Mouse (Mus musculus) layer of hippocampus, postnatal 36 days (tissue): ENCODE data around the gene Supt6. TPM values are rescaled to one million over a fixed set of nuclear protein-coding genes. Genes with fewer than 3 reads are reported as not detected.
"Not testable (repeated sequence)": the region's sequence is repeated elsewhere in the genome, so short reads cannot be mapped to it uniquely, and the experiment has no call there.

Experiments
- DNase-seq, 2 experiments: peaks; one replicate each; pipeline ENCODE4 v3.0.0; 2022
- total RNA-seq, 2 experiments: library from RNA; stranded (reverse); gene quantifications; 2 replicates each; pipeline ENCODE4 v1.2.3; 2021

Supt6 gene
- 100 to 1,000 TPM; 116 to 125 TPM for total RNA-seq

GRCm38 (mm10) chr11:78245627-78246317 is at the start of gene Supt6, which contains the start of gene Sdf2:
Gene Supt6, minus strand, starts transcription at chr11:78245987.
Gene Sdf2, plus strand, starts transcription at chr11:78245746.
- DNase-seq: peak; percentile 87 to 89

DNA sequence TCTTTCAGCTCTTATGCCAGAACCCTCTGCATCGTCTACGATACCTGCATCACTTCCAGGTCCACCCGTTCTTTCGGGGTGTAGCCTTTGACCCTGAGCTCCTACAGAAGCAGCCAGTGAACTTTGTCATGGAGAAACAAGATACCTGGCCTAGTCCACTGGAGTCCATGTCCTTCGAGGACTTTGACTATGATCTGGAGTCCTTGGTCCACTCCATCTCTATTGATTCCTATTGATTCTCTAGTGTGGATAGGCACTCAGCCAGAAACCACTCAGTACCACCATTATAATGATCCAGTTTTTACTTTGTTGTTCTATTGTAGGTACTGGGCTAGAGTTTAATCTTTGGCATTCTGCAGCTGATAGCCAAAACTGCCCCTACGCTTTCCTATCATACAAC is 48.8 kb upstream of the Supt6 start:
- no peak for DNase-seq

GRCm38 (mm10) chr11:78290654-78291053 is 44.9 kb upstream of the Supt6 start, which contains the start of gene BC030499:
Gene BC030499, plus strand, starts transcription at chr11:78290841.
- DNase-seq: peak; percentile 18 to 43

GRCm38 (mm10) chr11:78289146-78289763 is 43.5 kb upstream of the Supt6 start:
- DNase-seq: no peak

DNA sequence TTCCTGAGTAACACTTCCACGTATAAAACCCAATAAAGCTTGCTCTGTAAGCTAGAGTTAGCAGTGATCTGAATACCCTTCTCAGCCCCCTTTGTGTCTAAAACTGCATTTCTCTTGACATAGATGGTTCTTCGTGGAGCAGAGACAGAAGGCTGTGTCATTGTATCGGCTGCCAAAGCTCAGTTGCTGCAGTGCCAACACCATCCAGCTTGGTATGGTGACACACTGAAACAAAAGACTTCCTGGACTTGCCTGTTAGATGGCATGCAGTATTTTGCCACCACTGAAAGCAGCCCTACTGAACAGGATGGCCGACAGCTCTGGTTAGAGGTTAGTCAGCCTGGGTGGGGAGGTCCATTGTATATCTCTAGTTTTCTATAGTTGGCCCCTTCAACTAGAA is 33.8 kb upstream of the Supt6 start:
- DNase-seq: peak in 1 of 2 experiments; percentile 35

- no peak for DNase-seq
Observed at GRCm38 (mm10) chr11:78278853-78279252, 33.1 kb upstream of the Supt6 start.

DNA sequence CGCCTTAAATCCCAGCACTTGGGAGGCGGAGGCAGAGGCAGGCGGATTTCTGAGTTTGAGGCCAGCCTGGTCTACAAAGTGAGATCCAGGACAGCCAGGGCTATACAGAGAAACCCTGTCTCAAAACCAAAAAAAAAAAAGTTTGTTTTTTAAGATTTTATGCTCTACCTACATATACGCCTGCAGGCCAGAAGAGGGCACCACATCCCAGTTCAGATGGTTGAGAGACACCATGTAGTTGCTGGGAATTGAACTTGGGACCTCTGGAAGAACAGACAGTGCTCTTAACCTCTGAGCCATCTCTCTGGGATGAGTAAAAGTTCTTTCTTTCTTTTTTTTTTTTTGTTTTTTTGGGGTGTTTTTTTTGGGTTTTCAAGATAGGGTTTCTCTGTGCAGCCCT is 30.4 kb upstream of the Supt6 start:
- DNase-seq: not testable (repeated sequence)

GRCm38 (mm10) chr11:78275596-78275995 is 29.8 kb upstream of the Supt6 start:
- no peak for DNase-seq

GRCm38 (mm10) chr11:78271986-78272385 is 26.2 kb upstream of the Supt6 start:
- peak; percentile 64 to 81 for DNase-seq

GRCm38 (mm10) chr11:78265571-78265970 is 19.8 kb upstream of the Supt6 start:
- no peak for DNase-seq

DNA sequence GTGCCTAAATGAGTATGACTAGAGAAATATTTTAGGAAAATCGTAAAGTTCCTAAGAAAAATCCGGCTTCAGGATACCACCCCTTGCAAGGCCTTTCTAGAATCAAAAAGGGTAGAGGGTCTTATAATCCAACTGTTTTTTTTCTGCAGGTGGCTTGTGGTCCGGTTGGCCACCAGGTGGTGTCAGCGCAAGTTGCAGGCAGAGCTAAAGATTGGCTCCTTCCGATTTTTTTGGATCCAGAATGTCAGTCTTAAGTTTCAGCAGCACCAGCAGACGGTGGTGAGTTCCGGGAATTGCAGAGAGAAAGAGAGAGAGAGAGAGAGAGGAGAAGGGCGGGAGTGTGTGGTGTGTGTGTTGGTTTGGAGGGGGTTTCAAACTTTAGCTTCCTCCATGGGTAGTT is 16.8 kb upstream of the Supt6 start:
- peak; percentile 23 to 26 for DNase-seq

DNA sequence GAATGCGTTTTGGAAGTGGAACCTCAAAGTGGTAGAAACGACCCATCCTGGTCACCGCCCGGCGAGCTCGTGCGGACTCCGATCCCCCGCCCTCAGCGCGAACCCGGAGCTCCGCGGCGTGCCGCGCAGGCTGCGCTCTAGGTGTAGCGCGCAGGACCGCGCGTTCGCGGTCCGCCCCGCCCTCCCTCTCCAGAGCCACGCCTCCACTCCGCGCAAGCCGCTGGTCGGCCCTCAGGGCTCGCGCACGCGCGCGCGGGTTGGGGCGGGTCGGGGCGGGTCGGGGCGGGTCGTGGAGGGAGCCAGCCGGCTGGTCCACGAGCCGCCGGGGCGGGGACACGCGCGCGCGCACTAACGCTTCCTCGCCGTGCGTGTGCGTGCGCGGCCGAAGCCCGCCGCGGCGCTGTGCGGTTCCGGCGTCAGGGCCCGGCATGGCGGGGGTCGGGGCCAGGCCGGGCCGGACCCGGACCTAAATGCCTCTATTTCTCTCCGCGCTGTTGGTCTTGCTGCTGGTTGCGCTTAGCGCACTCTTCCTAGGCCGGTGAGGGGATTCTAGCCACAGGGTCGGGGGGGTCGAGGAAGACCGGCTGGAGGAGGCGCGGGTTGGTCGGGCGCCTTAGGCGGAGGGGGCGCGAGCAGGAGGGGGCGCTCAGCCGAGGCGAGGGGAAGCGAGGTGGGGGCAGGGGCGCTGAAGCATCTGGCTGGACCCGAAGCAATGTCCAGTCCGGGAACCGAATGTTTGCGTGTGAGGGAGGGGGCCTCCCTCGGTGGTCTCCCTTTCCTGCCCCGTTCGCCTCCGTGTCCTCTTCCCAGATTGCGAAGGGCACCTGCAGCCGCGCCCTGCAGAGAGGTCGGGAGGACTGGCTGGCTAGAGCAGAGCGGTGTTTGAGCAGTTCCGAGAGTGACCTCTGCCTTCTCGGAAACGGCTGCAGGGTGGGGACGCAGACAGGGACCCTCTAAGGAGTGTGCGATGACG is 15.9 kb upstream of the Supt6 start, which contains the start of gene 2610507B11Rik:
Gene 2610507B11Rik (plus strand): TSS at position 373 of the 973 bp plus-strand sequence.
- DNase-seq: peak; percentile 88

DNA sequence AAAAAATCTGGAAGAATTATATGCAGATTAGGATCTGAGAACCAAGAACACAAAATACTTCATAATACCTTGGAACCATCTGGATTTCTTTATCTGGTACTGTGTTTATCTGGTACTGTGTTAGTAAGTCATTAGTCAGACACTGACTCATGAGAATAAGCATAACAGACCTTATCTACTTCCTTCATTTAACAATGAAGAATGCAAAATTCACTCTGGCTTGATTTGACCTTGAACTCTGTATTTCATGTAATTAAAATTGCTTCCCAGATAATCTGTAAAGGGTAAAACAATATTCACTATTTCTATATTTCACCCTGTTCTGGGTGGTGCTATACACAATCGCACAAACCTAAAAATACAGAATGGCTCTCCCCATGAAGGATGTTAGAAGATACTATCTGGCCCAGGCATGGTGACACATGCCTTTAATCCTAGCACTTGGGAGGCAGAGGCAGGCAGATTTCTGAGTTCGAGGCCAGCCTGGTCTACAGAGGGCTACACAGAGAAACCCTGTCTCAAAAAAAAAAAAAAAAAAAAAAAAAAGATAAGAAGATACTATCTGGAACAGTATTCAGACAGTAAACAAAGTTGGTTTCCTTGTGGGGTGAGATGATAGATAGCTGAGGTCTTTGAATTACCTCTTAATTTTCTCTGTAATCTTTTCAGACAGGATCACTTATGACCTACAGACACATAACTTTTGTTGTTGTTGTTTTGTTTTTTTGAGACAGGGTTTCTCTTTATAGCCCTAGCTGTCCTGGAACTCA is 14.9 kb upstream of the Supt6 start:
- DNase-seq: no peak

DNA sequence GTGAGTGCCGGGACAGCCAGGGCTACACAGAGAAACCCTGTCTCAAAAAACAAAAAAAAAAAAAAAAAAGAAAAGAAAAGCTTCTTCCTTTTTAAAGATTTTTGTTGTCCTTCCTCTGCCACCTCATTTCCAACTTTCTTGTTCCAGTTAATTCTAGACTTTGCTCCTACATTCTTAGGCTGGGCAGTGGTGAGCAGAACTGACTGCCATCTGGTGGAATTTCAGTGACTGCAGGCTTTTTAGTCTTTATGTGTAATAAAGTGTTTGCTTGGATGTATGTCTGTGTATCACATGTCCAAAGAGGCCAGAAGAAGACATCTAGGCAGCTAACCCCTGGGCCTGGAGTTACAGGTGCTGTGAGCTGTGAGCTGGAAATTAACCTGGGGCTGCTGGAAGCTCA is 10.8 kb upstream of the Supt6 start:
- DNase-seq: no peak

DNA sequence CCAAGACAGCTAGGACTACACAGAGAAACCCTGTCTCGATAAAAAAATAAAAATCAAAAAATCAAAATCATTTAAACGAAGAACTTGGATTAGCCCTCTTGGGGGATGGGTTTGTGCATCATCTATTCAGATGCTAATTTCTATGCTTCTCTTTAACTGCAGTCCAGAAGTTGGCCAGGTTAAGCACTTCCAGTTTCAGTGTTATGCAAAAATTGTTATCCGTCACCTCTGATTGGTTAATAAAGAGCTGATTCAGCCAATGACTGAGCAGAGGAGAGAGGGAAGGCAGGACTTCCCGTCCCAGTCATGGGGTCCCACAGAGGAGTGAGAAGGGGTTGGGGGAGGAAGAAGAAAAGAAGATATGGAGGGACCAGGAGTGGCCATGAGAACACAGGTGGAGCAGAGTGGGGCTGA is 1.9 kb upstream of the Supt6 start:
- no peak for DNase-seq

GRCm38 (mm10) chr11:78247012-78247348 is 1.2 kb upstream of the Supt6 start:
- no peak for DNase-seq

DNA sequence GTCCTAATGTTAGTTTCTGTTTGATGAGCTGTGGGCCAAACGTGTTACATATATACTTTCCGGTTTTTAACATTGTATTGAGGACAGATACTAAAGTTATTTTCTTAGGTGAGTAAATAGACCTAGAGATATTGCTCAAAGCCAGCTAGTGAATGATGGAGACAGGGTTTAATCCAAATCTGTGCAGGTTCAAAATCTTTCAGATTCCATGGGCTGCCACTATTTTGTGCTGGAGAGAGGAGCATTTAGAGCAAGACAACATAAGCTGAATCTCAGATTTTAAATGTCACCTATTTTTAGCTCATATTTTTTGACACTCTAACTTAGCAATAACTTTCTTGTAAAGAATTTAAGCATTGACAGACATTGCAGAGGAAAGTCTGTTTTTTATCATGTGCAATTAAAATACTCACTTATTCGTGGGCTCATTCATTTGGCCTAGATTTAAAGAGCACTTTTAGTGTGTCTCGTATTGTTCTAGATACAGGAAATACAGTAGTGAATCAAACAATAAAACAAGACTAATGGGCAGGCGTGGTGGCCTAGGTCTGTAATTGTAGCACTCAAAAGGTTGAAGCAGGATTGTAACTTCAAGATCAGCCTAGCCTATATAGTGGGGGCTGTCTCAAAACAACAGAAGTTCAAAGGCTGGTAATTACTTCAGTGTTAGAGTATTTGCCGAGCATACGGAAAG is 678 bp upstream of the Supt6 start:
- DNase-seq: no peak

DNA sequence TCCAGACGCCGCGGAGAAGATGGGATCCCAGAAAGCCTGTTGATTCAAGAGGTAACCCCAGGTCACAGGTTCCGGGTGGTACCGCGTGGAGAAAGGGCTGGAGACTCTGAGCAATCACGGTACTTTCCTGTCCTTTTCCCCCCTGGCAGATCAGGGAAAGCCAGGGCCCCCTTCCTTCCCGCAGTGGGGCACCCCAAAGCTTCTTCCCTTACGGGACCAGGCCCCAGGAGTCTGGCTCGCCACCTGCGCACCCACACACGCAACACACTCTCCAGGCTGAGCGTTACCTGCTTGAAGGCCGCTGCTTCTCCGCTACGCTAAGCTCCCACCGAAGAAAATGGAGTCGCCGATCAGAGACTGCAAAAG is 543 bp downstream of the Supt6 start:
- DNase-seq: no peak

DNA sequence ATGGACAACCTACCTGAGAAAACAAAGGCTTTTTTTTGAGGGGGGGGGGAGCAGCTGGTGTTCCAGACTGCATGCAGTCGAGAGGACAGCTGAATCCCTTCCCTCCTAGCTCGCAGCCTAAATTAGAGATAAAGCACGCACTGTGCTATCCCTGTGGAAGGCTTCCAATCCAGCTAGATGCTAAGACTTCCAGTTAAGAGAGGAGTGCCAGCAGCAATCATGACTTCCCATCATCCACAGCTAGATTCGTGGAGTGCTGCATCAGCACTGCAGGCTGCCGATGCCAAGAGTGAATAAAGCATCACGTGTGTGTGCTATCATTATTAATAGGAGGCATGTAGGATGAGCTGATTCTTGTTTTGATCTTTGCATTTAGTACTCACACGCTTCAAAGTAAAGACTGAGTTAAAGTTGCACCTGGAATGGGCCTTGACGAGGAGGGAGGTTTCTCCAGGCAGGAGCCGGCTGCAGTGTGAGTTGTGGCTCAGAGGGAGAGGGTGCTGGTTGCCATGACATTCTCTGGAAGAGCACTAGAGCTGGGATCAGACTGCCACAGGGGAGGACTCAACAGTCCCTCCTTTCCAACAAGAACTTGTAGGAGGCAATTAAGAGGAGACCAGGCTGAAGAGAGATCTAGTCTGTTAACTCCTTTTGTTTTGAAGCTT is 5.5 kb downstream of the Supt6 start:
- DNase-seq: peak; percentile 71 to 72

- DNase-seq: no peak
Observed at GRCm38 (mm10) chr11:78231518-78231917, 14.3 kb downstream of the Supt6 start.

DNA sequence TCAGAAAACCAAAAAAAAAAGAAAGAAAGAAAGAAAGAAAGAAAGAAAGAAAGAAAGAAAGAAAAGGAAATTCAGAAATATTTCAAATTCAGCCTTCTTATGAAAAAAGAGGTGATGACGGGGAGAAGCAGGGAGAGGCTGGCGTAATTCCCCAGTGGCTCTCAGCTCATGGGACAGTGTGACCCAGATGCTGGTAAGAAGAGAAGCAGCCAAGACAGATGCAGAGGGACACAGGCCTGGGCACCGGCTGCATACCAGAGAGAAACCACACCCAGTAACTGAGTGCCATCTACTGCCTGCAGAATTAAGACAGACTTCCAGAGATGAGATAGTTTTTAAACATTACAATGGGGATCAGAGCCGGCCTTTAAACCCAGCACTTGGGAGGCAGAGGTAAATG is 22.2 kb downstream of the Supt6 start:
- no peak for DNase-seq
